Mouse (Mus musculus) neutrophil, adult 59 days (primary cell): ENCODE measurements around the gene Pcsk5. TPM values are rescaled to one million over a fixed set of nuclear protein-coding genes. Genes with fewer than 3 reads are reported as not detected.

Source experiments
- total RNA-seq, 2 experiments: library from RNA; stranded (reverse); gene quantifications; 1 replicate in 1 of 2; 2 replicates in 1 of 2; pipeline ENCODE4 v1.2.4; 2023

Pcsk5 gene
- under 1 TPM in 1 of 2 experiments, not detected in 1; 0.16 TPM for total RNA-seq

DNA sequence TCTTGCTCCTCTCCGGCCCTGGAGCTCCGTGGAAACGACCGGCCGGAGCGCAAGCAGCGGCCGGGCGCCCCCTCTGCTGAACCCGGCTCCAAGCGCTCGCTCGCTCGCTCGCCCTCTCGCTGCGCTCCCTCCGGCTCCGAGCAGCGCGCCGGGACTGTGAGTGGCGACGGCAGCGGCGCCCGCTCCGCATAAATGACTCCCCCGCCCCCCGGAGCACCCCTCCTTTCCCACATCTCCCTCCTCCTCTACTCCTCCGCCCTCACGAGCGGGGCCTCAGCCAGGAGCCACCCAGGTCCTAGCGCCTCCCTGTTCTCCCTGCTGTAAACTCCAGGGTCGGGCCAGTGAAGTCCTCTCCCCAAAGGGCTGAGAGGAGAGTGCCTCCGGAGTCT, at the start of gene Pcsk5:
TSS of gene Pcsk5 (minus strand) at position 162 of the 389 bp plus-strand sequence.

GRCm38 (mm10) chr19:17393841-17394591, 443.4 kb downstream of the Pcsk5 start, which contains the start of gene Rfk:
Rfk (plus strand) TSS chr19:17394043.

